Mouse (Mus musculus): ENCODE measurements around the gene Jade3.

- TF ChIP-seq SIN3A (IDR thresholded peaks at IDR 0.05; ENCODE audit: low read length) = no peak
- no peak for TF ChIP-seq POLR2A (IDR thresholded peaks at IDR 0.05; ENCODE audit: control insufficient read depth in 1 of 2, insufficient read depth in 1 of 2, low read depth in 1 of 2, low read length in 2 of 2, poor library complexity in 1 of 2)
- TF ChIP-seq CTCF (IDR thresholded peaks at IDR 0.05 in 2 of 3, conservative IDR thresholded peaks at IDR 0.05 in 1 of 3; ENCODE audit: control insufficient read depth in 1 of 3, insufficient read depth in 1 of 3, low read depth in 2 of 3, low read length in 3 of 3, poor library complexity in 1 of 3, severe bottlenecking in 1 of 3) = no peak
- no peak for TF ChIP-seq TCF12 (IDR thresholded peaks at IDR 0.05; ENCODE audit: low read depth, low read length)
- TF ChIP-seq EP300 (IDR thresholded peaks at IDR 0.05; ENCODE audit: low read depth in 1 of 2, low read length in 2 of 2) = no peak
- no peak for TF ChIP-seq ZMIZ1 (IDR thresholded peaks at IDR 0.05; ENCODE audit: low read depth, low read length)
- TF ChIP-seq GATA1 (IDR thresholded peaks at IDR 0.05; ENCODE audit: low read depth, low read length) = no peak
- TF ChIP-seq NRF1 (IDR thresholded peaks at IDR 0.05; ENCODE audit: insufficient read depth, low read depth, low read length, poor library complexity, severe bottlenecking) = no peak
- no peak for TF ChIP-seq POLR2AphosphoS5 (IDR thresholded peaks at IDR 0.05; ENCODE audit: borderline replicate concordance, low read depth, low read length)
- no peak for TF ChIP-seq NELFE (IDR thresholded peaks at IDR 0.05; ENCODE audit: low read depth, low read length)
These were observed 96.1 kb downstream of the Jade3 start for GRCm38 (mm10) chrX:20521578-20521977.

Measured in MEL (cell line).